Mouse (Mus musculus): ENCODE measurements at regions not wholly inside any gene's neighbourhood (a gene's known extent, or its start where the extent isn't known, plus 50 kb on each side); places are given as distances from the start of the nearest gene placed in this dataset.

DNA sequence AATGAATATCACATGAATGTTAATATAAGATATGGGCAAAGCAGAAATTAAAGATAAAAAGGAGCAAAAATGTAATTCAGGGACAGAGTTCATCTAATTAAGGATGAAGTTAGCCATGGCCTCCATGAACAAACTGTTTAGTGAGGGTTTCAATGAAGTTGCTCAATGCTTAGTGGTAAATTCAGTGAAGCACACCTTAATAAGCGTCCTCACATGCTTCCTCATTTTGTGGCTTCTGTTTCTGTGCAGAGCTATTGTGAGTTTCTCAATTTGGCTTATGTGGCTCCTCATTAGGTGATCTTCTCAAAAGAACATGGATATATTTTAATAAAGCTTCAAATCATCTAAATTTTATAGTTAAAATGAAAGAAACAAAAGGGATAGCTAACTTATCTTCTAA is 1174.8 kb upstream of the Slc10a2 start:
- H3K4me2 ChIP-seq, result no peak overlapping the region
- 85% methylated on average over 1 of the region's 1 CpGs for WGBS
- H3K27me3 ChIP-seq (replicated peaks), result no peaks in the 10 kb centered on the region
- H3K36me3 ChIP-seq, result no peaks in the 10 kb centered on the region
- no peaks in the 10 kb centered on the region for H3K4me1 ChIP-seq
- no peak for ATAC-seq (ENCODE audit: low FRiP score)
- H3K27ac ChIP-seq (replicated peaks), result no peak overlapping the region
- no peak overlapping the region for H3K4me3 ChIP-seq (replicated peaks)
- H3K9ac ChIP-seq (replicated peaks), result no peak overlapping the region
- H3K9me3 ChIP-seq (replicated peaks), result no peaks in the 10 kb centered on the region
